ENCODE assay signal across 8 mouse cellular contexts in genomic region chr11:29267824-29268223, GRCm38 (mm10). TPM values are rescaled to one million over a fixed set of nuclear protein-coding genes. Genes with fewer than 3 reads are reported as not detected.
DNase-seq lines count a peak whose midpoint lies in the region; ATAC-seq and TF ChIP-seq lines count a peak whose summit lies in the region.

No protein-coding gene starts in this region.

- no peak; the same call in none of the 2 replicates for TF ChIP-seq RAD21 in CH12.LX (IDR thresholded peaks at IDR 0.05; ENCODE audit: low read depth, low read length)

- peak; percentile 70 for DNase-seq in heart, adult 11 months
- DNase-seq in heart, embryonic 10.5 days (ENCODE audit: low spot score) = no peak
- DNase-seq in CH12.LX (ENCODE audit: extremely low read depth) = peak; percentile 52
- DNase-seq in c-Kit-positive CD71-positive TER-119-negative erythroid progenitor cells, embryonic 14.5 days (ENCODE audit: low read depth) = peak; percentile 17
- peak; percentile 44 for DNase-seq in forelimb bud, embryonic 11.5 days (ENCODE audit: low read depth, low spot score)
- DNase-seq in layer of hippocampus, adult 11-12 months (ENCODE audit: low spot score) = peak; percentile 65

- in situ Hi-C loops in CH12.LX (cut with MboI; ENCODE audit: low pct_ligation_motif_present, low pct_unique_long_range_greater_than_20kb, low sequenced_read_pairs) = loop anchor here (25.0 kb wide), 1 partner anchor 269 kb away; the partner anchor contains the start of genes Clhc1, Mtif2 and Rps27a

- no peaks in the 10 kb centered on the region for H3K27me3 ChIP-seq in heart, embryonic 10.5 days (ENCODE audit: insufficient read depth, poor library complexity, severe bottlenecking)
- no peaks in the 10 kb centered on the region for H3K27me3 ChIP-seq in CH12.LX (replicated peaks)

- peak overlapping the region; percentile 14; the same call in 1 of the 2 replicates for H3K4me2 ChIP-seq in CH12.LX (ENCODE audit: insufficient read depth, low read depth, poor library complexity, severe bottlenecking)

- no peaks in the 10 kb centered on the region for H3K79me2 ChIP-seq in CH12.LX (replicated peaks; ENCODE audit: control insufficient read depth, extremely low read depth, insufficient read depth, poor library complexity, severe bottlenecking)

- dilution Hi-C loops in CH12.LX (cut with MboI; ENCODE audit: extremely low pct_ligation_motif_present, extremely low pct_unique_long_range_greater_than_20kb, low sequenced_read_pairs) = no loop called here

- peak; percentile 56 to 96 for TF ChIP-seq CTCF in CH12.LX (conservative IDR thresholded peaks at IDR 0.05 in 1 of 2, IDR thresholded peaks at IDR 0.05 in 1 of 2; ENCODE audit: low read depth in 2 of 2, low read length in 2 of 2)

- H3K9ac ChIP-seq in CH12.LX (ENCODE audit: insufficient read depth, low read depth) = no peak overlapping the region

- WGBS in heart, embryonic 10.5 days = 28% methylated on average over 3 of the region's 3 CpGs

- ATAC-seq in megakaryocyte-erythroid progenitor cell, adult 5-6 weeks (replicated peaks; ENCODE audit: low FRiP score, low TSS enrichment, poor library complexity, severe bottlenecking) = peak; percentile 61; the same call in 1 of the 2 replicates
- no peak for ATAC-seq in inflammation-experienced regulatory T-cells, adult 6 months

- no peaks in the 10 kb centered on the region for H3K36me3 ChIP-seq in heart, embryonic 10.5 days
- no peaks in the 10 kb centered on the region for H3K36me3 ChIP-seq in CH12.LX (replicated peaks in 1 of 2; ENCODE audit: control insufficient read depth in 1 of 2, insufficient read depth in 1 of 2, low read length in 1 of 2)

- no peaks in the 10 kb centered on the region for H3K4me1 ChIP-seq in heart, embryonic 10.5 days
- H3K4me1 ChIP-seq in CH12.LX (ENCODE audit: control insufficient read depth in 1 of 2, insufficient read depth in 2 of 2) = peaks cover 0 to 3% of the 10 kb centered on the region in 2 experiments; a peak in 1 of 4 replicates

- no peak overlapping the region for H3K27ac ChIP-seq in heart, embryonic 10.5 days
- no peak overlapping the region for H3K27ac ChIP-seq in CH12.LX (ENCODE audit: insufficient read depth, low read depth)

- H3K4me3 ChIP-seq in heart, embryonic 10.5 days = no peak overlapping the region
- H3K4me3 ChIP-seq in CH12.LX (replicated peaks in 1 of 3; ENCODE audit: low read depth in 2 of 3, low read length in 2 of 3, poor library complexity in 1 of 3) = no peak overlapping the region

- H3K9me3 ChIP-seq in heart, embryonic 10.5 days = no peaks in the 10 kb centered on the region
- peaks cover 2% of the 10 kb centered on the region for H3K9me3 ChIP-seq in CH12.LX (replicated peaks; ENCODE audit: low read length)

- no peak for TF ChIP-seq POLR2A in CH12.LX (IDR thresholded peaks at IDR 0.05; ENCODE audit: low read depth, low read length)

- TF ChIP-seq EP300 in CH12.LX (IDR thresholded peaks at IDR 0.05; ENCODE audit: low read length) = no peak; the same call in 1 of the 2 replicates

TF ChIP-seq in CH12.LX, 34 proteins besides CTCF, POLR2A, EP300 and RAD21:
- TF ChIP-seq NELFE (IDR thresholded peaks at IDR 0.05; ENCODE audit: low read depth, low read length) = no peak; the same call in 1 of the 2 replicates
- TF ChIP-seq CHD1 (IDR thresholded peaks at IDR 0.05; ENCODE audit: low read depth, low read length) = no peak
- TF ChIP-seq MEF2A (IDR thresholded peaks at IDR 0.05; ENCODE audit: borderline replicate concordance, low read depth, low read length) = 0 out of 2 replicates have a peak, but pooled peaks have one; percentile 22
- no peak for TF ChIP-seq USF1 (IDR thresholded peaks at IDR 0.05; ENCODE audit: low read depth, low read length)
- TF ChIP-seq ELF1 (IDR thresholded peaks at IDR 0.05; ENCODE audit: low read depth, low read length) = no peak
- TF ChIP-seq ZC3H11A (IDR thresholded peaks at IDR 0.05; ENCODE audit: low read depth, low read length) = peak; percentile 87
- TF ChIP-seq IRF4 (IDR thresholded peaks at IDR 0.05; ENCODE audit: low read depth, low read length) = peak; percentile 57
- TF ChIP-seq RCOR1 (conservative IDR thresholded peaks at IDR 0.05; ENCODE audit: low read depth, low read length) = no peak
- no peak for TF ChIP-seq MAFK (IDR thresholded peaks at IDR 0.05; ENCODE audit: insufficient replicate concordance, low read length)
- peak; percentile 93 for TF ChIP-seq SMC3 (IDR thresholded peaks at IDR 0.05; ENCODE audit: low read depth, low read length)
- TF ChIP-seq POLR2AphosphoS2 (IDR thresholded peaks at IDR 0.05; ENCODE audit: low read depth, low read length) = no peak
- no peak for TF ChIP-seq UBTF (IDR thresholded peaks at IDR 0.05; ENCODE audit: low read depth, low read length)
- TF ChIP-seq TCF12 (IDR thresholded peaks at IDR 0.05; ENCODE audit: low read depth, low read length) = no peak
- no peak for TF ChIP-seq TBP (conservative IDR thresholded peaks at IDR 0.05; ENCODE audit: low read depth, low read length)
- TF ChIP-seq ZMIZ1 (IDR thresholded peaks at IDR 0.05; ENCODE audit: low read depth, low read length) = no peak
- no peak for TF ChIP-seq HCFC1 (IDR thresholded peaks at IDR 0.05; ENCODE audit: low read depth, low read length)
- no peak for TF ChIP-seq MAZ (IDR thresholded peaks at IDR 0.05; ENCODE audit: low read depth, low read length)
- no peak; the same call in 1 of the 2 replicates for TF ChIP-seq JUND (conservative IDR thresholded peaks at IDR 0.05; ENCODE audit: low read depth, low read length)
- peak; percentile 61; the same call in 1 of the 2 replicates for TF ChIP-seq MYC (IDR thresholded peaks at IDR 0.05; ENCODE audit: low read depth, low read length)

RNA-seq across cellular contexts. Expression of gene Cfap36, which starts 20.6 kb away (rescaled TPM):
- 43.0 and 43.1 TPM in 2 replicates for polyA plus RNA-seq in heart, embryonic 10.5 days (2016; fragmentation: Nextera tagmentation; extraction: Ambion mirVana)
- total RNA-seq in CH12.LX (2012; rRNA removed) (26.5 and 27.8 TPM in 2 replicates), CH12.LX (2014; rRNA removed) (37.6 and 38.2 TPM in 2 replicates)
- polyA plus RNA-seq in CH12.LX (2012; ENCODE audit: insufficient read length, low read depth) = 38.7 and 49.5 TPM in 2 replicates
- 20.2 and 27.5 TPM in 2 replicates for total RNA-seq in megakaryocyte-erythroid progenitor cell, adult 5-6 weeks (2014; fragmentation: Nextera tagmentation)
- total RNA-seq in megakaryocyte-erythroid progenitor cell, adult 5-6 weeks (2017) = 34.3 and 58.5 TPM in 2 replicates
- 10 to 100 TPM; 27.2 to 31.4 (median 30.2) TPM for polyA plus RNA-seq in inflammation-experienced regulatory T-cells, adult 6 months (2017; shearing (Covaris generic))
